1 mouse cellular context compared by ENCODE assay signal in genomic region chr6:31942696-31943095, GRCm38 (mm10).
TF ChIP-seq lines count a peak whose summit lies in the region.

No protein-coding gene starts in this region.

TF ChIP-seq in CH12.LX, 34 proteins besides CTCF, POLR2A, EP300 and RAD21:
- TF ChIP-seq MAFK (IDR thresholded peaks at IDR 0.05; ENCODE audit: insufficient replicate concordance, low read length), result no peak
- TF ChIP-seq ZC3H11A (IDR thresholded peaks at IDR 0.05; ENCODE audit: low read depth, low read length), result no peak
- TF ChIP-seq JUN (IDR thresholded peaks at IDR 0.05; ENCODE audit: insufficient read depth, low read depth, low read length), result no peak
- no peak for TF ChIP-seq KAT2A (IDR thresholded peaks at IDR 0.05; ENCODE audit: insufficient replicate concordance, low read length)
- no peak for TF ChIP-seq RCOR1 (conservative IDR thresholded peaks at IDR 0.05; ENCODE audit: low read depth, low read length)
- no peak for TF ChIP-seq CHD2 (IDR thresholded peaks at IDR 0.05; ENCODE audit: low read length)
- TF ChIP-seq HCFC1 (IDR thresholded peaks at IDR 0.05; ENCODE audit: low read depth, low read length), result no peak
- no peak for TF ChIP-seq MXI1 (IDR thresholded peaks at IDR 0.05; ENCODE audit: low read depth, low read length)
- TF ChIP-seq UBTF (IDR thresholded peaks at IDR 0.05; ENCODE audit: low read depth, low read length), result no peak
- no peak for TF ChIP-seq MEF2A (IDR thresholded peaks at IDR 0.05; ENCODE audit: borderline replicate concordance, low read depth, low read length)
- no peak for TF ChIP-seq POLR2AphosphoS2 (IDR thresholded peaks at IDR 0.05; ENCODE audit: low read depth, low read length)
- no peak for TF ChIP-seq BHLHE40 (IDR thresholded peaks at IDR 0.05; ENCODE audit: low read depth, low read length)
- no peak for TF ChIP-seq ETS1 (conservative IDR thresholded peaks at IDR 0.05; ENCODE audit: low read depth, low read length)
- TF ChIP-seq TCF12 (IDR thresholded peaks at IDR 0.05; ENCODE audit: low read depth, low read length), result no peak
- TF ChIP-seq CHD1 (IDR thresholded peaks at IDR 0.05; ENCODE audit: low read depth, low read length), result no peak
- TF ChIP-seq USF1 (IDR thresholded peaks at IDR 0.05; ENCODE audit: low read depth, low read length), result no peak
